Mouse (Mus musculus) G1E (cell line): ENCODE results near the gene Cpsf4. TPM values are rescaled to one million over a fixed set of nuclear protein-coding genes. Genes with fewer than 3 reads are reported as not detected.

Experiments
- ATAC-seq: 2 replicates; pipeline ENCODE4 v1.8.0; 2016; ENCODE audit warnings: mild to moderate bottlenecking; ENCODE audit not compliant: insufficient number of reproducible peaks, poor library complexity, low FRiP score, severe bottlenecking; ENCODE audit errors: extremely low read depth
- DNase-seq: peaks from one replicate; pipeline ENCODE4 v3.0.0; 2012; ENCODE audit warnings: low spot score
- H3K27me3 ChIP-seq: 2 replicates; pipeline ENCODE4 v1.6.1; 2012; ENCODE audit warnings: mild to moderate bottlenecking, low read length, inconsistent platforms; ENCODE audit not compliant: insufficient read depth
- H3K36me3 ChIP-seq: replicated peaks from 2 replicates; pipeline ENCODE3; 2012; ENCODE audit warnings: mild to moderate bottlenecking, inconsistent platforms
- H3K4me1 ChIP-seq: 2 replicates; pipeline ENCODE4 v1.6.1; 2012; ENCODE audit warnings: low read depth, low read length, inconsistent platforms, mixed read lengths; ENCODE audit not compliant: insufficient read depth
- H3K4me3 ChIP-seq: 2 replicates; pipeline ENCODE4 v1.5.1; 2012; ENCODE audit warnings: low read depth, mild to moderate bottlenecking, inconsistent platforms, low read length, moderate library complexity, mixed read lengths
- H3K9me3 ChIP-seq: replicated peaks from 2 replicates; pipeline ENCODE4 v1.6.1; 2012; ENCODE audit warnings: inconsistent platforms
- CTCF ChIP-seq: IDR thresholded peaks from 2 replicates; pipeline ENCODE4 v1.5.1; 2012; ENCODE audit warnings: low read depth, low read length, inconsistent platforms, mixed read lengths
- GATA1 ChIP-seq: IDR thresholded peaks from 2 replicates; pipeline ENCODE4 v1.6.1; 2012; ENCODE audit warnings: borderline replicate concordance, low read length, inconsistent platforms, mixed read lengths
- GATA2 ChIP-seq: IDR thresholded peaks from 2 replicates; pipeline ENCODE4 v1.6.1; 2012; ENCODE audit warnings: low read depth, low read length, inconsistent platforms, borderline replicate concordance
- POLR2AphosphoS5 ChIP-seq: IDR thresholded peaks from 2 replicates; pipeline ENCODE4 v1.6.1; 2012; ENCODE audit warnings: low read depth, low read length, inconsistent platforms; ENCODE audit not compliant: insufficient replicate concordance
- TAL1 ChIP-seq: conservative IDR thresholded peaks from 2 replicates; pipeline ENCODE4 v1.6.1; 2012; ENCODE audit warnings: low read depth, low read length, inconsistent platforms, mixed read lengths
- polyA plus RNA-seq: library from polyadenylated mRNA; stranded (reverse); fragments of >175 nt; gene quantifications from 2 replicates; pipeline ENCODE4 v1.2.3, GENCODE M21; 2012
- total RNA-seq, 2 experiments: library from RNA; stranded (forward) in 1 of 2; stranded (reverse) in 1 of 2; fragments of 200-1000 nt in 1 of 2; fragments of >200 nt in 1 of 2; fragmentation: Nextera tagmentation in 1 of 2; gene quantifications; 2 replicates each; pipeline ENCODE4 v1.2.3; 2014 to 2017

The Cpsf4 gene
- total and polyA plus RNA-seq, 3 experiments = 55.4 to 90.0 (median 67.6) TPM

GRCm38 (mm10) chr5:145190875-145191798 is 24.1 kb downstream of the Cpsf4 start:
- peaks cover 69% of the 10 kb centered on the region for H3K36me3 ChIP-seq
- no peak for TF ChIP-seq POLR2AphosphoS5
- no peak for TF ChIP-seq GATA2
- no peak for TF ChIP-seq GATA1
- no peak for TF ChIP-seq TAL1
- no peak for TF ChIP-seq CTCF
- H3K9me3 ChIP-seq = no peaks in the 10 kb centered on the region
- DNase-seq (peak; percentile 78), ATAC-seq (peak; percentile 80)
- H3K27me3 ChIP-seq = no peaks in the 10 kb centered on the region
- H3K4me1 ChIP-seq = peaks cover 44% of the 10 kb centered on the region
- H3K4me3 ChIP-seq = peak overlapping the region; percentile 85

DNA sequence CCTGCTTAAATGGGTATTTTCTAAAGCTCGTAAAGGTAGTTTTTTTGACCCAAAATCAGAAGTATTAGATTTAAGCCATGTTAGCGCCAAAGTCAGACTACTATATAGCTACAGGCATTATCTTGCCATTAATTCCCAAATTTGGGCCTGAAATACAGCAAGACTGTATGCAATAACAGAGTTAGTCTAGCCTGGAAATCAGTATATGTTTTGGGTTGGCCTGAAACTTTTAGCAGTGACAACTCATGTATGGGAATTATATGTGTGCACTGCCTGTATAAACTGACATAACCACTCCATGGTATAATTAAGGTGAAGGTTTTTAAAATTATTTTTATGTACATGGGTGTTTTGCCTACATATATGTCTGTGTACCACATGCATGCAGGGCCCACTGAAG is 24.9 kb downstream of the Cpsf4 start, which contains the start of gene Atp5j2:
Atp5j2 (minus strand) TSS at position 101 of the 400 bp plus-strand sequence.
- peaks cover 38% of the 10 kb centered on the region for H3K4me1 ChIP-seq
- peaks cover 67% of the 10 kb centered on the region for H3K36me3 ChIP-seq
- TF ChIP-seq GATA2 (no peak), TAL1 (no peak), POLR2AphosphoS5 (no peak), CTCF (no peak), GATA1 (no peak)
- DNase-seq (no peak), ATAC-seq (no peak)
- H3K9me3 ChIP-seq = no peaks in the 10 kb centered on the region
- no peaks in the 10 kb centered on the region for H3K27me3 ChIP-seq
- H3K4me3 ChIP-seq = peak within 1 kb of the TSS; percentile 85

DNA sequence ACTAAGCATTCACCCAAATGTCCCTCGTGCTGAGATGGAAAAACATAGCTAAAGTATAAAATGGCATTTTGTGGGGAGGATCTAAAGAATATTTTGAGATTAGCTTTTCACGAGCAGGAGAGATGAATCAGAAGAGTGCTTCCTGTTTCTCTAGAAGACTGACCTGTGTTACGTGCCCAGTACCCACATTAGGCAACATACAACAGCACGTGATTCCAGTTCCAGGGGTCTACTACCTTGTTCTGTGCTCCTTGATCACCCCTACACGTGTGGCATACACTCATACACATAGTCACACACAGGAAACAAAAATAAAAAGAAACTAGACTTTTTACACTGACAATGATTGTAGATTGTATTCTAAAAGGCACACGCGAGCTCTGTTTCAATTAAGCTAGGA is 33.4 kb downstream of the Cpsf4 start:
- TF ChIP-seq GATA2 (no peak), CTCF (no peak), TAL1 (no peak), POLR2AphosphoS5 (no peak), GATA1 (no peak)
- ATAC-seq (no peak), DNase-seq (no peak)
- H3K4me1 ChIP-seq = peaks cover 39% of the 10 kb centered on the region
- peak overlapping the region; percentile 87; the same call in 1 of the 2 replicates for H3K4me3 ChIP-seq
- no peaks in the 10 kb centered on the region for H3K9me3 ChIP-seq
- H3K36me3 ChIP-seq = peaks cover 48% of the 10 kb centered on the region
- H3K27me3 ChIP-seq = no peaks in the 10 kb centered on the region

DNA sequence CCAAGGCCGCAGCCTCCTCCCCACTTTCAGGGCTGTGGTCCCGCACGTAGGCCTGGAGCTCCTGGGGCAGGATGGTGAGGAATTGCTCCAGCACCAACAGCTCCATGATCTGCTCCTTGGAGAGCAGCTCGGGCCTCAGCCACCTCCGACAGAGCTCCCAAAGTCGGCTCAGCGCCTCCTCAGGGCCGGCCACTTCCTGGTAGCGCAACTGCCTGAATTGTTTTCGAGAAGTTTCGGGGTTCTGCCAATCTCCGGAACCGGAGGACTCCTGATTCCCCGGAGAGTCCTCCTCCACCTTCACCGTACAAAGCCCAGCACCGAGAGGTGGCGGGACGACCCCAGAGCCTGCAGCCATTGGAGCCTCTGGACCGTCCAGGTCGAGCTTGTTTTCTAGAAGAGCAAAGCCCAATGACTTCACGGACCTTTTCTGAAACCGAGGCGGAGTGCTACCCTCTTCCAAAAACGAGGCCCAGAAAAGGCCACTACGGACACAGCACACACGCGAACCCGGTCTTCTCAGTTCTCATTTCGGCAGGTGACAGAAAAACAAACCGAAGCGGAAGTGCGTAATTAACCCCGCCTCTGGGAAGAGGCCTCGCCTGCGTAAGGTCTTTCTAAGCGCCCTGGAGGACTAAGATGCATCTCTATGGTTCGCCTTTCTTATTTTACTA is 34.4 kb downstream of the Cpsf4 start, which contains the start of gene Zkscan14:
Zkscan14 (minus strand) TSS at position 548 of the 671 bp plus-strand sequence.
- Histone ChIP-seq H3K27me3 (no peaks in the 10 kb centered on the region), H3K4me1 (peaks cover 44% of the 10 kb centered on the region), H3K36me3 (peaks cover 37% of the 10 kb centered on the region), H3K9me3 (no peaks in the 10 kb centered on the region), H3K4me3 (peak within 1 kb of the TSS; percentile 87)
- DNase-seq (peak; percentile 61), ATAC-seq (peak; percentile 43)
- TF ChIP-seq GATA1 (no peak), CTCF (no peak), POLR2AphosphoS5 (no peak), GATA2 (no peak), TAL1 (no peak)

- no peak for TF ChIP-seq TAL1
- TF ChIP-seq POLR2AphosphoS5 = no peak
- no peak for TF ChIP-seq GATA2
- no peak for TF ChIP-seq GATA1
- TF ChIP-seq CTCF = no peak
- Histone ChIP-seq H3K4me1 (peaks cover 44% of the 10 kb centered on the region), H3K9me3 (no peaks in the 10 kb centered on the region), H3K4me3 (no peak overlapping the region), H3K36me3 (peaks cover 41% of the 10 kb centered on the region), H3K27me3 (no peaks in the 10 kb centered on the region)
- ATAC-seq (no peak), DNase-seq (no peak)
These were observed 35.4 kb downstream of the Cpsf4 start for GRCm38 (mm10) chr5:145202446-145202845.
